Mouse (Mus musculus): Measurements from ENCODE around the gene Fut8. TPM values are rescaled to one million over a fixed set of nuclear protein-coding genes. Genes with fewer than 3 reads are reported as not detected.

Fut8 gene
- polyA plus RNA-seq (2015; fragmentation: Nextera tagmentation; extraction: Ambion mirVana), result 65.2 and 65.6 TPM in 2 replicates

DNA sequence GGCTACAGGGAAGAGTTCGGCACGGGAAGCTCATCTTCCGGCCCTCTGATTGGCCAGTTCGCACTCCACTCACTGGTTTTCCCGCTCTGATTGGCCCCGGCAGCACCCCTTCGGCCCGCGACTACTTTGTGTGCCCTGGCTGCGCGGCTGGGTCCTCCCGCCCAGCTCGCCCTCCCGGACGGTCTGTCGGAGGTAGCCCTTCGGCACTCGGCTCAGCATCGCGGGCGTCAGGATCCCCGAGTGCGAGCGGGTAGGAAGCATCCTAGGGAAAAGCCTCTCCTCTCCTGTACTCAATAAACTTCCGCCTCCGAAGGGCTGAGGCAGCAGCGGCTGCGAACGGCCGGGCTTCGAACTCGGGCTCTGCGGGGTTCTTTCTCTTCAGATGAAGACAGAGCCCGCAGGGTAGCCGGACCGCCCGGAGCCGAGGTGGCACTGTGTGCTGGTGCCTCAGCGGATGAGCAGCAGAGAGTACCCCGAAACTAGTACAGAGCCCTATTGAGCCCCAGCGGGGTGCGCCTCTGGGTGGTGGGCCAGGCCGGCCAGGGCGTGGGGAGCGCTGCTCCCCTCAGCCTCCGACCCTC is at the start of gene Fut8:
Fut8 (plus strand) TSS at position 176 of the 581 bp plus-strand sequence.
- WGBS, result under 1% methylated on average over 46 of the region's 46 CpGs

DNA sequence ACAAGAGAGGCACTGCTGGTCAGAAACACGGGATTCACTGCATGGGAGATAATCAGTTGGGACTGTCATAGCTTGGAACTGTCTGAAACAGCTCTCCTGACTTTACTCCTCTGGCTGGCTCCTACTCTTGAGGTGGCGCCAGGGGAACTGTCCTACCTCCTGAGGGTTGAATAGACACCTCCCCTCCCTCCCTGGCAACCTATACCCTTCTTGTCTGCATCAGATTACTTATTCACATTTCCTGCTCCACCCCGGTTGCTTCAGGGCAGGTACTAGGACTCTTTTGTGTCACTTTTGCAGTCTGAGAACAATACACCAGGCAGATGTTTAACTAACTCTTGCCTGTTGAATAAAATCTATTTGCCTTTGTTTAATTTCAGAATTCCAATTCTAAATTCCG is 48.8 kb upstream of the Fut8 start:
- no peaks in the 10 kb centered on the region for H3K4me1 ChIP-seq (replicated peaks)
- no peak overlapping the region for H3K4me2 ChIP-seq
- H3K36me3 ChIP-seq, result no peaks in the 10 kb centered on the region
- 59% methylated on average over 4 of the region's 4 CpGs for WGBS
- no peak overlapping the region for H3K9ac ChIP-seq
- no peak overlapping the region for H3K27ac ChIP-seq (replicated peaks)
- no peaks in the 10 kb centered on the region for H3K9me3 ChIP-seq
- no peaks in the 10 kb centered on the region for H3K27me3 ChIP-seq
- ATAC-seq (ENCODE audit: low FRiP score, low read depth), result no peak
- H3K4me3 ChIP-seq, result no peak overlapping the region

More for the DNA sequence above, at the start of gene Fut8:
- ATAC-seq (ENCODE audit: low FRiP score, low read depth), result peak; percentile 76
- Histone ChIP-seq H3K4me2 (peak within 1 kb of the TSS; percentile 72), H3K9ac (peak within 1 kb of the TSS; percentile 90), H3K27me3 (no peaks in the 10 kb centered on the region), H3K4me3 (peak within 1 kb of the TSS; percentile 72), H3K36me3 (no peaks in the 10 kb centered on the region), H3K27ac (replicated peaks) (peak within 1 kb of the TSS; percentile 98), H3K4me1 (replicated peaks) (peaks cover 12% of the 10 kb centered on the region), H3K9me3 (no peaks in the 10 kb centered on the region)

- Histone ChIP-seq H3K27me3 (no peaks in the 10 kb centered on the region), H3K36me3 (no peaks in the 10 kb centered on the region), H3K27ac (replicated peaks) (no peak overlapping the region), H3K4me2 (no peak overlapping the region), H3K4me1 (replicated peaks) (no peaks in the 10 kb centered on the region), H3K9me3 (no peaks in the 10 kb centered on the region), H3K9ac (no peak overlapping the region), H3K4me3 (no peak overlapping the region)
- no peak for ATAC-seq (ENCODE audit: low FRiP score, low read depth)
- 93% methylated on average over 3 of the region's 3 CpGs for WGBS
These were observed 47.9 kb upstream of the Fut8 start for GRCm38 (mm10) chr12:77189933-77190446.

DNA sequence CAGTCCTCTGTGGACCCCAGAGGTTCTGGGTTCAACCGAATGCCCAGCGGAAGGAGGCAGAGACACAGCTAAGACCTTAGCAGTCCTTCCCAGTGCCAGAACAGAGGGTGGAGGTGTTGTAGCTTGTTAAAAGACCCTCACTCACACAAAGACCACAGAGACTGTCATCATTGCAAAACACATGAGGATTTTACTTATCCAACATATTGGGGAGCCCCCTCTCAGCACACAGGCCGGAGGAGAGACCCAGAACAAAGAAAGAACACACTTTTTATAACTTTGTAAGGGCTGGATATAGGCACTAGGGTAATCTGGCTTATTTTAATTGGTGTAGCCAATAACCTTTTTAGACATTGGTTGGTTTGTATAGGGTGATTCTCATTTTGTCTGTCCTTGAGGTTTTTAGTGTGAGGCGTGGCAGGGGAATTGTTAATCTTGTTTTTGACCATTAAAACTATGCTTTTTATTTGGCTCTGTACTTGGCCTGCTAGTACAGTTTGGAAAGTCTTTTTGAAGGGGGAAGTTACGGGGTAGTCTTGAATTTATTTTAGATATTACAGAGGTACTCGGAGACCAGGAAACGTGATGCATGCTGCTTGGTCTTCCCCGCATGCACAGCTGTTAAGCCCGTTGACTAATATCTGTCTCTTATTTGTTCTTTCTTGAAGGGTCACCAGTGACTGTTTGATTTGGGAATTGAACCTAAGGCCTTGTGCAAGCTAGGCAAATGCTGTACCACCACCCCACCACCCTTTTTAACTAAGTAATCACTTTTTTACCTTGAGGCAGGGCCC is 46.2 kb upstream of the Fut8 start:
- ATAC-seq (ENCODE audit: low FRiP score, low read depth), result no peak
- no peaks in the 10 kb centered on the region for H3K9me3 ChIP-seq
- no peak overlapping the region for H3K9ac ChIP-seq
- H3K4me1 ChIP-seq (replicated peaks), result no peaks in the 10 kb centered on the region
- no peak overlapping the region for H3K27ac ChIP-seq (replicated peaks)
- no peak overlapping the region for H3K4me3 ChIP-seq
- H3K27me3 ChIP-seq, result no peaks in the 10 kb centered on the region
- H3K36me3 ChIP-seq, result no peaks in the 10 kb centered on the region
- no peak overlapping the region for H3K4me2 ChIP-seq
- 96% methylated on average over 9 of the region's 9 CpGs for WGBS

GRCm38 (mm10) chr12:77192714-77193113 is 45.2 kb upstream of the Fut8 start:
- Histone ChIP-seq H3K4me2 (no peak overlapping the region), H3K36me3 (no peaks in the 10 kb centered on the region), H3K9ac (no peak overlapping the region), H3K27me3 (no peaks in the 10 kb centered on the region), H3K4me1 (replicated peaks) (no peaks in the 10 kb centered on the region), H3K9me3 (no peaks in the 10 kb centered on the region), H3K27ac (replicated peaks) (no peak overlapping the region), H3K4me3 (no peak overlapping the region)
- WGBS, result 94% methylated on average over 3 of the region's 3 CpGs
- no peak for ATAC-seq (ENCODE audit: low FRiP score, low read depth)

GRCm38 (mm10) chr12:77193225-77193716 is 44.7 kb upstream of the Fut8 start:
- H3K9ac ChIP-seq, result no peak overlapping the region
- no peaks in the 10 kb centered on the region for H3K27me3 ChIP-seq
- no peak for ATAC-seq (ENCODE audit: low FRiP score, low read depth)
- WGBS, result 85% methylated on average over 4 of the region's 4 CpGs
- no peaks in the 10 kb centered on the region for H3K36me3 ChIP-seq
- H3K4me1 ChIP-seq (replicated peaks), result no peaks in the 10 kb centered on the region
- H3K4me3 ChIP-seq, result no peak overlapping the region
- H3K9me3 ChIP-seq, result no peaks in the 10 kb centered on the region
- H3K27ac ChIP-seq (replicated peaks), result no peak overlapping the region
- no peak overlapping the region for H3K4me2 ChIP-seq

DNA sequence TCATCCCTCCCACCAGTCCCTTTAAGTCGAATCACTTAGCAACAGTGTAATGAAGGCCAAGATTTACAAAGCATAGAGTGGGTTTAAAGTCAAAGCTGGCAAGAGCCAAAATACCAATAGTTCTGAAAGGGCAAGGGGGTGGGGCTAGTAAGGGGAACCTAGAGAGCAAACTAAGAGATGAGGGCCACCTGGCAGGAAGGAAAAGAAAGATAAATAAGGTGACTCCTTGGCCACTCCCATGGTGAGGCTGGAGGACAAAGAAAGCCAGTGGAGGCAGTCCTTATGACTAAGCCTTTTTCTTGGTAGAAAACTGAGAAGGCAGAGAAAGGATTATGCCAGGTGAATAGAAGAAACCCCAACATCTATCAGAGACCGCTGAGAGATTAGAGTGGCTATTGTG is 42.9 kb upstream of the Fut8 start:
- H3K27ac ChIP-seq (replicated peaks), result no peak overlapping the region
- 84% methylated on average over 2 of the region's 2 CpGs for WGBS
- no peaks in the 10 kb centered on the region for H3K9me3 ChIP-seq
- H3K36me3 ChIP-seq, result no peaks in the 10 kb centered on the region
- H3K9ac ChIP-seq, result no peak overlapping the region
- no peaks in the 10 kb centered on the region for H3K4me1 ChIP-seq (replicated peaks)
- no peak for ATAC-seq (ENCODE audit: low FRiP score, low read depth)
- H3K4me2 ChIP-seq, result no peak overlapping the region
- H3K27me3 ChIP-seq, result no peaks in the 10 kb centered on the region
- H3K4me3 ChIP-seq, result no peak overlapping the region

- Histone ChIP-seq H3K27ac (replicated peaks) (no peak overlapping the region), H3K9me3 (no peaks in the 10 kb centered on the region), H3K36me3 (no peaks in the 10 kb centered on the region), H3K9ac (no peak overlapping the region), H3K4me3 (no peak overlapping the region), H3K27me3 (no peaks in the 10 kb centered on the region), H3K4me2 (no peak overlapping the region), H3K4me1 (replicated peaks) (no peaks in the 10 kb centered on the region)
- ATAC-seq (ENCODE audit: low FRiP score, low read depth), result no peak
- WGBS, result 96% methylated on average over 2 of the region's 2 CpGs
These were observed 41.3 kb upstream of the Fut8 start for GRCm38 (mm10) chr12:77196529-77197095.

GRCm38 (mm10) chr12:77197121-77197599 is 40.8 kb upstream of the Fut8 start:
- H3K9me3 ChIP-seq, result no peaks in the 10 kb centered on the region
- H3K9ac ChIP-seq, result no peak overlapping the region
- H3K4me1 ChIP-seq (replicated peaks), result no peaks in the 10 kb centered on the region
- 63% methylated on average over 7 of the region's 7 CpGs for WGBS
- H3K4me2 ChIP-seq, result no peak overlapping the region
- no peaks in the 10 kb centered on the region for H3K27me3 ChIP-seq
- no peaks in the 10 kb centered on the region for H3K36me3 ChIP-seq
- ATAC-seq (ENCODE audit: low FRiP score, low read depth), result no peak
- H3K4me3 ChIP-seq, result no peak overlapping the region
- no peak overlapping the region for H3K27ac ChIP-seq (replicated peaks)

DNA sequence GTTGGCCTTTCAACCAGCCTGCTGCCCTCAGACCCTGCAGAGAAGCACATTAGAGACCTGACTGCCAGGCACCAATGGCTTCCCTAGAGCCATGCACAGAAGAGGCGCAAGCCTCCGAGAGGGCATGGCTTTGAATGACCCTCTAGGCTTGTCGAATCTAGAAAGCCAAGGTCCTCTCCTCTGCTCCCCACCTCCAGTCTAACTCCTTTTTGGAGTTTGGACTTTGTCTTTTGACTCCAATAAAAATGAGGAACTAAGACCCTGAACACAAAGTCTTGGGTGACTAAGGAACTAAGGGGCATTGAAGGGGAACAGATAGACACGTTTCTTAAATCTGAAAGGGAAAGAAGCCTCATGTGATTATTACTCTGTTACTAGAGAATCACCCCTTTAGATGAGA is 39.7 kb upstream of the Fut8 start:
- Histone ChIP-seq H3K9ac (no peak overlapping the region), H3K27me3 (no peaks in the 10 kb centered on the region), H3K4me2 (no peak overlapping the region), H3K27ac (replicated peaks) (no peak overlapping the region), H3K4me1 (replicated peaks) (no peaks in the 10 kb centered on the region), H3K9me3 (no peaks in the 10 kb centered on the region), H3K36me3 (no peaks in the 10 kb centered on the region), H3K4me3 (no peak overlapping the region)
- no peak for ATAC-seq (ENCODE audit: low FRiP score, low read depth)
- WGBS, result 87% methylated on average over 4 of the region's 4 CpGs

GRCm38 (mm10) chr12:77201461-77202143 is 36.3 kb upstream of the Fut8 start:
- Histone ChIP-seq H3K36me3 (no peaks in the 10 kb centered on the region), H3K9me3 (no peaks in the 10 kb centered on the region), H3K27me3 (no peaks in the 10 kb centered on the region), H3K4me2 (no peak overlapping the region), H3K27ac (replicated peaks) (no peak overlapping the region), H3K9ac (no peak overlapping the region), H3K4me1 (replicated peaks) (no peaks in the 10 kb centered on the region), H3K4me3 (no peak overlapping the region)
- ATAC-seq (ENCODE audit: low FRiP score, low read depth), result no peak
- 79% methylated on average over 10 of the region's 10 CpGs for WGBS

Data from hindbrain, embryonic 15.5 days (tissue).